Mouse (Mus musculus) erythroblast, embryonic 14.5 days (primary cell): Measurements from ENCODE around the gene Rras2. TPM values are rescaled to one million over a fixed set of nuclear protein-coding genes. Genes with fewer than 3 reads are reported as not detected.

ENCODE experiments used
- H3K27me3 ChIP-seq: 2 replicates; pipeline ENCODE4 v1.6.1; 2012; ENCODE audit warnings: inconsistent platforms; ENCODE audit not compliant: control insufficient read depth
- H3K36me3 ChIP-seq: 2 replicates; pipeline ENCODE4 v1.6.1; 2012; ENCODE audit warnings: mild to moderate bottlenecking, inconsistent platforms; ENCODE audit not compliant: control insufficient read depth
- H3K4me1 ChIP-seq: 2 replicates; pipeline ENCODE4 v1.6.1; 2012; ENCODE audit warnings: inconsistent platforms; ENCODE audit not compliant: control insufficient read depth
- H3K4me3 ChIP-seq: replicated peaks from 2 replicates; pipeline ENCODE3; 2012; ENCODE audit warnings: moderate library complexity, mild to moderate bottlenecking, inconsistent platforms
- H3K9me3 ChIP-seq: 2 replicates; pipeline ENCODE4 v1.6.1; 2012; ENCODE audit warnings: low read length, inconsistent platforms, mixed read lengths; ENCODE audit not compliant: control insufficient read depth
- GATA1 ChIP-seq: IDR thresholded peaks from 2 replicates; pipeline ENCODE4 v1.6.1; 2012; ENCODE audit warnings: low read length, inconsistent platforms, mixed read lengths
- TAL1 ChIP-seq: IDR thresholded peaks from 3 replicates; pipeline ENCODE4 v1.6.1; 2012; ENCODE audit warnings: low read length, inconsistent platforms, mixed read lengths
- polyA plus RNA-seq: library from polyadenylated mRNA; stranded (reverse); fragments of >175 nt; gene quantifications from 2 replicates; pipeline ENCODE4 v1.2.3, GENCODE M21; 2012

Rras2 gene
- polyA plus RNA-seq, 1 experiment: not detected

- no peak for TF ChIP-seq TAL1
- TF ChIP-seq GATA1: no peak
- H3K9me3 ChIP-seq: no peaks in the 10 kb centered on the region
- H3K4me3 ChIP-seq: no peak overlapping the region
- H3K4me1 ChIP-seq: no peaks in the 10 kb centered on the region
- H3K36me3 ChIP-seq: no peaks in the 10 kb centered on the region
- H3K27me3 ChIP-seq: no peaks in the 10 kb centered on the region
Observed at GRCm38 (mm10) chr7:114028828-114029227, 88.8 kb downstream of the Rras2 start.

GRCm38 (mm10) chr7:114027406-114027805, 90.2 kb downstream of the Rras2 start:
- Histone ChIP-seq H3K36me3 (no peaks in the 10 kb centered on the region), H3K4me3 (no peak overlapping the region), H3K9me3 (no peaks in the 10 kb centered on the region), H3K4me1 (no peaks in the 10 kb centered on the region), H3K27me3 (no peaks in the 10 kb centered on the region)
- TF ChIP-seq TAL1 (no peak), GATA1 (no peak)

GRCm38 (mm10) chr7:114026923-114027322, 90.7 kb downstream of the Rras2 start:
- Histone ChIP-seq H3K4me1 (no peaks in the 10 kb centered on the region), H3K36me3 (no peaks in the 10 kb centered on the region), H3K9me3 (no peaks in the 10 kb centered on the region), H3K27me3 (no peaks in the 10 kb centered on the region), H3K4me3 (no peak overlapping the region)
- TF ChIP-seq GATA1: no peak
- TF ChIP-seq TAL1: no peak

GRCm38 (mm10) chr7:114020704-114021093, 96.9 kb downstream of the Rras2 start:
- TF ChIP-seq TAL1: no peak
- TF ChIP-seq GATA1: no peak
- no peaks in the 10 kb centered on the region for H3K36me3 ChIP-seq
- peaks cover 5% of the 10 kb centered on the region for H3K4me1 ChIP-seq
- H3K9me3 ChIP-seq: no peaks in the 10 kb centered on the region
- peak overlapping the region; percentile 50 for H3K4me3 ChIP-seq
- H3K27me3 ChIP-seq: no peaks in the 10 kb centered on the region; the same call in 1 of the 2 replicates

GRCm38 (mm10) chr7:114020057-114020703, 97.4 kb downstream of the Rras2 start:
- H3K4me3 ChIP-seq: peak overlapping the region; percentile 50
- TF ChIP-seq TAL1: no peak
- TF ChIP-seq GATA1: no peak
- H3K27me3 ChIP-seq: no peaks in the 10 kb centered on the region; the same call in 1 of the 2 replicates
- no peaks in the 10 kb centered on the region for H3K9me3 ChIP-seq
- no peaks in the 10 kb centered on the region for H3K36me3 ChIP-seq
- H3K4me1 ChIP-seq: peaks cover 5% of the 10 kb centered on the region

GRCm38 (mm10) chr7:114018861-114019260, 98.7 kb downstream of the Rras2 start:
- H3K4me3 ChIP-seq: no peak overlapping the region
- TF ChIP-seq TAL1 (no peak), GATA1 (no peak)
- H3K36me3 ChIP-seq: no peaks in the 10 kb centered on the region
- no peaks in the 10 kb centered on the region; the same call in 1 of the 2 replicates for H3K27me3 ChIP-seq
- no peaks in the 10 kb centered on the region for H3K9me3 ChIP-seq
- peaks cover 5% of the 10 kb centered on the region for H3K4me1 ChIP-seq

GRCm38 (mm10) chr7:114016001-114016949, 101.3 kb downstream of the Rras2 start:
- no peaks in the 10 kb centered on the region for H3K9me3 ChIP-seq
- H3K36me3 ChIP-seq: no peaks in the 10 kb centered on the region
- peaks cover 5% of the 10 kb centered on the region for H3K4me1 ChIP-seq
- no peaks in the 10 kb centered on the region; the same call in 1 of the 2 replicates for H3K27me3 ChIP-seq
- no peak overlapping the region for H3K4me3 ChIP-seq
- TF ChIP-seq TAL1: no peak
- TF ChIP-seq GATA1: no peak

GRCm38 (mm10) chr7:114011726-114012443, 105.7 kb downstream of the Rras2 start:
- TF ChIP-seq TAL1 (no peak), GATA1 (no peak)
- Histone ChIP-seq H3K36me3 (no peaks in the 10 kb centered on the region), H3K4me1 (no peaks in the 10 kb centered on the region), H3K4me3 (no peak overlapping the region), H3K27me3 (no peaks in the 10 kb centered on the region), H3K9me3 (no peaks in the 10 kb centered on the region)

GRCm38 (mm10) chr7:114007565-114007964, 110.0 kb downstream of the Rras2 start:
- Histone ChIP-seq H3K4me3 (no peak overlapping the region), H3K27me3 (no peaks in the 10 kb centered on the region), H3K9me3 (no peaks in the 10 kb centered on the region), H3K4me1 (no peaks in the 10 kb centered on the region), H3K36me3 (no peaks in the 10 kb centered on the region)
- no peak for TF ChIP-seq TAL1
- TF ChIP-seq GATA1: no peak
